Mouse (Mus musculus) limb, embryonic 12.5 days (tissue): ENCODE data around the gene Vmn1r223. TPM values are rescaled to one million over a fixed set of nuclear protein-coding genes. Genes with fewer than 3 reads are reported as not detected.
"Not testable (repeated sequence)": the region's sequence is repeated elsewhere in the genome, so short reads cannot be mapped to it uniquely, and the experiment has no call there.

Source experiments
- ATAC-seq: fragments of 200-750 bp; cut with Nextera tagmentation; 2 replicates; pipeline ENCODE4 v1.8.0; 2017; ENCODE audit warnings: low read depth, moderate TSS enrichment; ENCODE audit not compliant: insufficient number of reproducible peaks, insufficient read depth, low FRiP score, low TSS enrichment
- H3K27ac ChIP-seq: fragments of 300-500 bp; sonication (generic); 2 replicates; pipeline ENCODE4 v1.5.1; 2016; ENCODE audit warnings: mild to moderate bottlenecking, moderate library complexity
- H3K27me3 ChIP-seq: fragments of 300-500 bp; sonication (generic); 2 replicates; pipeline ENCODE4 v1.6.1; 2016; ENCODE audit warnings: mild to moderate bottlenecking, moderate library complexity
- H3K36me3 ChIP-seq: fragments of 300-500 bp; sonication (generic); 2 replicates; pipeline ENCODE4 v1.6.1; 2016; ENCODE audit warnings: mild to moderate bottlenecking, moderate library complexity
- H3K4me1 ChIP-seq: fragments of 300-500 bp; sonication (generic); replicated peaks from 2 replicates; pipeline ENCODE4 v1.6.1; 2016
- H3K4me2 ChIP-seq: fragments of 300-500 bp; sonication (generic); 2 replicates; pipeline ENCODE4 v1.6.1; 2016; ENCODE audit warnings: mild to moderate bottlenecking, moderate library complexity
- H3K4me3 ChIP-seq: fragments of 300-500 bp; sonication (generic); replicated peaks from 2 replicates; pipeline ENCODE4 v1.5.1; 2016; ENCODE audit warnings: mild to moderate bottlenecking
- H3K9ac ChIP-seq: fragments of 300-500 bp; sonication (generic); replicated peaks from 2 replicates; pipeline ENCODE4 v1.6.1; 2016; ENCODE audit warnings: mild to moderate bottlenecking, moderate library complexity
- H3K9me3 ChIP-seq: fragments of 300-500 bp; sonication (generic); 2 replicates; pipeline ENCODE4 v1.6.1; 2016; ENCODE audit warnings: mild to moderate bottlenecking, moderate library complexity
- WGBS: fragments of 180-500 bp; shearing (Covaris S2); methylation state at CpG from one replicate; pipeline ENCODE4 v1.1.7; 2016; 5-methylcytosine and 5-hydroxymethylcytosine counted together
- polyA plus RNA-seq: library from polyadenylated mRNA; unstranded; fragments of >200 nt; fragmentation: Nextera tagmentation; extraction: Ambion mirVana; gene quantifications from 2 replicates; pipeline ENCODE4 v1.2.1, GENCODE M21; 2016

Gene Vmn1r223
- not detected in 2 replicates for polyA plus RNA-seq

DNA sequence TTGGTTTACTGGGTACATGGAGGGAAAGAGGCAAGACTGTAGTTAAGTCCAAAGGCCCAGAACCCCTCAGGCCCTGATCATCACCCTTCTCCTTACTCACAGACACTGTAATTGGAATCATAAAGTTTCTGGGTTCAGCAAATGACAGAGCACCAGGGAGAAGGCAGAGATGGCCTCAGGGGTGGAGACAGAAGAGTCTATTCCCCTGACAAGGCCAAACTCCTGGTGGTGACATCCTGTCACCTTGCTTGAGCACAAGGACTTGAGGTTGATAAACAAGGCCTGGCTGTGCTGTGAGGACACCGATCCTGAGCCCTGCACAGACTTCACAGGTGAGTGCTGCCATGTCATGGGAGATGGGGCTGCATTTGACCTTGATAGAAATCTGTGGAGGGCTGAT lies at the start of gene Vmn1r223:
TSS of gene Vmn1r223 (plus strand) at position 301 of the 400 bp plus-strand sequence.
- not testable (repeated sequence) for H3K27me3 ChIP-seq, H3K36me3 ChIP-seq, H3K4me3 ChIP-seq, ATAC-seq, H3K9ac ChIP-seq, H3K4me1 ChIP-seq, H3K9me3 ChIP-seq, H3K27ac ChIP-seq, H3K4me2 ChIP-seq
- WGBS = 85% methylated on average over 1 of the region's 1 CpGs

GRCm38 (mm10) chr13:23203885-23204284 lies 43.0 kb upstream of the Vmn1r223 start:
- H3K27ac ChIP-seq, H3K9ac ChIP-seq, H3K4me1 ChIP-seq, H3K27me3 ChIP-seq, H3K4me2 ChIP-seq, ATAC-seq, H3K9me3 ChIP-seq, H3K4me3 ChIP-seq, H3K36me3 ChIP-seq: not testable (repeated sequence)
- 64% methylated on average over 1 of the region's 1 CpGs for WGBS

DNA sequence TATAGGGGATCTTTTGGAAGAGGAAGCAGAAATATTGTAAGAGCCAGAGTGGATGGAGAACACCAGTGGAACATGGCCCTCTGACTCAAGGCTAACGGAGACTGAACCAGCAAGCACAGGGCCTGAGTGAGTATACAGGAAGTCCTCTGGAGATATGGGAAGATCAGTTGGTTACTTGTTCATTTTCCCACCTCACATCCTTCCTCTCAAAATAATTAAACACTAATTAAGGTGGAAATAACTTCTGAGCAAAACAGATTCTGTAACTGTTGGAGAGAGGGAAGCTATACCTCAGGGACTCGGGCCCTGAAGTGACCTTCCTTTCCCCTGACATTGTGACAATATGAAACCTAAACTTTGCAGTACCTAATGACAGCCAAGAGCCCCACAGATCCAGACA lies 33.1 kb upstream of the Vmn1r223 start, which contains the start of gene Vmn1r221:
TSS of gene Vmn1r221 (plus strand) at position 301 of the 400 bp plus-strand sequence.
- H3K4me2 ChIP-seq, H3K9me3 ChIP-seq, H3K36me3 ChIP-seq, H3K27ac ChIP-seq, ATAC-seq, H3K27me3 ChIP-seq, H3K9ac ChIP-seq, H3K4me3 ChIP-seq, H3K4me1 ChIP-seq: not testable (repeated sequence)
- 81% methylated on average over 2 of the region's 2 CpGs for WGBS

DNA sequence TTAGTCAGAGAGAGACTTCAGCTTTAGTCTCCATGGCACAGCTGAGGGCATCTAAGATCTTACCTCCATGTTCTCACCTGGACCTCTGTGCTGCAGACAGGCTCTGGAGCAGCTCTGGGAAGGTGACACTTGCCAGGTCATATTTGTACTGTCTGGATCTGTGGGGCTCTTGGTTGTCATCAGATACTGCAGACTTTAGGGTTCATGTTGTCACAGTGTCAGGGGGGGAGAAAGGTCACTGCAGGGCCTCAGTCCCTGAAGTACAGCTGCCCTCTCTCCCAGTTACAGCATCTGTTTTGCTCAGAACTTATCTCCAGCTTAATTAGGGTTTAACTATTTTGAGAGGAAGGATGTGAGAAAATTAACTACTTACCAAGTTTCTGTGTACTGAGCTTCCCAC lies 11.1 kb upstream of the Vmn1r223 start, which contains the start of gene Vmn1r222:
TSS of gene Vmn1r222 (minus strand) at position 101 of the 400 bp plus-strand sequence.
- H3K4me3 ChIP-seq, H3K36me3 ChIP-seq, H3K9me3 ChIP-seq, H3K4me2 ChIP-seq, H3K9ac ChIP-seq, H3K27ac ChIP-seq, H3K4me1 ChIP-seq, ATAC-seq, H3K27me3 ChIP-seq: not testable (repeated sequence)

DNA sequence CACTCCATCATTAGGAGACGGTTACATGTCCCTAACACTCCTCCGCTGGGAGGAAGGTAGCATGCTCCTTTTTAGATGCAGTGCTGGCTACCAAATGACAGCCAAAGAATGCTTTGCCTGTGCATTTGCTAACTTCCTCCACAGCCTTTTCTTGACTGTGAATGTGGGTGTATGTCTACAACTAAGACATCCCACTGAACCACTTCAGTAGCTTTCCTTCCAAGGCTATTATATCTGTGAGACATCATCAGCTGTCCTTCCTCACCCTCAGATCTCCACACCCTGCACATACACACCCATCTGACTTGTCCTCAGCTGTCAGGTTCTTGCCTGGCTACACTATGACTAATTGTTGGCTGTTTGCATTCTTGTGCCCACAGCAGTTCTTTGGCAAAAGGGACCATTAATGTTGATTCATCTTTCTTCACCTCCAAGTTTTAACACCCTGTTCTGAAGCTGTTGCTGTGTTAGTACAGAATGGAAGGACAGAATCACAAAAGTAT lies 11.7 kb downstream of the Vmn1r223 start:
- Histone ChIP-seq H3K27me3 (no peaks in the 10 kb centered on the region), H3K4me2 (no peak overlapping the region), H3K27ac (no peak overlapping the region), H3K4me1 (no peaks in the 10 kb centered on the region), H3K36me3 (no peaks in the 10 kb centered on the region), H3K9ac (no peak overlapping the region), H3K9me3 (0 out of 2 replicates have a peak, but pooled peaks cover 2% of the 10 kb centered on the region), H3K4me3 (no peak overlapping the region)
- 88% methylated on average over 2 of the region's 2 CpGs for WGBS
- ATAC-seq = no peak

DNA sequence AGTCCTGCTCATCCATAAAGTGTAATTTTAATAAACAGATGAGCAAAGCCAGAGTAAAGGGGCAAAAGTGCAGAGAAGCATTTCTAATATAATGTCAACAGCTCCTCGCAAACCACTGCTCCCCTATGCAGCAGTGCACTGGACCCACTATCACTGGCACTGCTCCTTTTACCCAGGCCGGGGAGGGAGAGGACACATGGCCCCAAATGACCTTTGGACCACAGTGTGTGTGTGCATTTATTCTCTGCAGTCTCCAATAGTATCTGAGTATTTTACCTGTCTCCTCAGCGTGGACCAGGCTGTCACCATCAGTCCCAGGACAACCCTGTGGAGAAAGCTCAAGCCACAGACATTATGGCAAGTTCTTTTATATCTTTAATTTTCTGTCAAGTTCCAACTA lies 21.7 kb downstream of the Vmn1r223 start:
- H3K4me1 ChIP-seq, H3K4me3 ChIP-seq, H3K9ac ChIP-seq, H3K9me3 ChIP-seq, H3K36me3 ChIP-seq, H3K27ac ChIP-seq, H3K4me2 ChIP-seq, ATAC-seq: not testable (repeated sequence)
- 85% methylated on average over 3 of the region's 3 CpGs for WGBS
- peaks cover 11% of the 10 kb centered on the region for H3K27me3 ChIP-seq

- 49% methylated on average over 4 of the region's 4 CpGs for WGBS
- ATAC-seq = peak; percentile 66; the same call in 1 of the 2 replicates
Measured at GRCm38 (mm10) chr13:23269127-23269526, 22.2 kb downstream of the Vmn1r223 start.

GRCm38 (mm10) chr13:23269681-23270080 lies 22.7 kb downstream of the Vmn1r223 start:
- Histone ChIP-seq H3K4me2 (peak overlapping the region; percentile 53), H3K4me3 (peak overlapping the region; percentile 33), H3K9ac (no peak overlapping the region), H3K27ac (no peak overlapping the region), H3K9me3 (no peaks in the 10 kb centered on the region), H3K36me3 (no peaks in the 10 kb centered on the region), H3K27me3 (peaks cover 11% of the 10 kb centered on the region), H3K4me1 (peaks cover 9% of the 10 kb centered on the region; the same call in 1 of the 2 replicates)
- no peak for ATAC-seq
- 27% methylated on average over 11 of the region's 11 CpGs for WGBS

More at GRCm38 (mm10) chr13:23269127-23269526, 22.2 kb downstream of the Vmn1r223 start:
- H3K27me3 ChIP-seq = peaks cover 11% of the 10 kb centered on the region
- not testable (repeated sequence) for H3K4me1 ChIP-seq, H3K9me3 ChIP-seq, H3K4me3 ChIP-seq, H3K4me2 ChIP-seq, H3K36me3 ChIP-seq, H3K9ac ChIP-seq, H3K27ac ChIP-seq

DNA sequence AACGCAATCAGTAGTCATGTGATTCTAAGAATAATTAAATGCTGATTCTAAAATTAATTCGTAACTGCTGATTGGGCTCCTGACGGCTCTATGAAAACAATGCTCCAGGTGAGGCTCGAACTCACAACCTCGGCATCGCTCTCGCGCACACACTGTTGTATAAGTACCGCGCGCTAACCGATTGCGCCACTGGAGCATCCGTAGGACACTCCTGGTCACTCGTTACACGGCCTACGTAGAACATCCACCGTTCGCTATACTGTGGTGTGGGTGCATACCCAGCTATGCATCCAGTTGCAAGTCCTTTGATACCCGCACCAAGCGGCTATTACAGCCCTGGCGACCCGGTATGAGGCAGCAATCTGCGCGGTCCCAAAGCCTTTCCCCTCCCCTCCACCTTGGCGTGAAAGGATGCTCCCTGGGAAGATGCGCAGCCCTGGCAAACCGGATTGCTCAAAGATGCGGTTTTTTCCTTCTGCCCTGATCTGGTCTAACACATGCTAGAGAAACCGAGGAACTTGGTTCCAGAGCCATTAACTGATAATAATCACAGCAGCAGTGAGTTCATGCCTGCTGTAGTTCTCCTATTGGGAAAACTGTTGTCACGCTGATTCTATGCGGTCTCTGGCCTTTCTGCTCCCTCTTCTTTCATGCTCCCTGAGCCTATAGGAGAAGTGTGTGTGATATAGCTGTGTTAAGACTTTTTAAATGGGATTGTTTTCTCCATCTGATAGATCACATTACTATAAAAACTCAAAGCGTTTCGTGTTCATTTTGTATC lies 23.6 kb downstream of the Vmn1r223 start:
- no peak overlapping the region for H3K9ac ChIP-seq
- H3K27me3 ChIP-seq = peaks cover 11% of the 10 kb centered on the region
- no peaks in the 10 kb centered on the region for H3K36me3 ChIP-seq
- H3K4me2 ChIP-seq = peak overlapping the region; percentile 53
- H3K27ac ChIP-seq = no peak overlapping the region
- H3K4me1 ChIP-seq = peaks cover 9% of the 10 kb centered on the region; the same call in 1 of the 2 replicates
- no peaks in the 10 kb centered on the region for H3K9me3 ChIP-seq
- peak overlapping the region; percentile 33 for H3K4me3 ChIP-seq
- ATAC-seq = no peak
- WGBS = 3% methylated on average over 34 of the region's 34 CpGs

DNA sequence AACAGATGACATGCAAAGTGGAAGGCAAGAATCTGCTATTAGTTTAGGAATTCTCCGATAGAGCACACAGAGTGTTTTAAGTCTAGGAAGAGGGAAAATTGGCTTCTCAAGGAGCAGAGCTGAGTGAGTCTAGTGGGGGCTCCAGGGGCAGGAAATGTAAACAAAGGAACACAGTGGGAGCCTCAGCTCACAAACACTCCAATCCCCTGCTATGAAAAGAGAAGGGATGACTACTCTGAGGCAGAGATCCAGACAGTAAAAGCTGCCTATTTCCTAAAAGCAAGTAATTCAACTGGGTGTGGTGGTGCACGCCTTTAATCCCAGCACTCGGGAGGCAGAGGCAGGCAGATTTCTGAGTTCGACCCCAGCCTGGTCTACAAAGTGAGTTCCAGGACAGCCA lies 32.6 kb downstream of the Vmn1r223 start:
- H3K4me3 ChIP-seq = no peak overlapping the region
- H3K27me3 ChIP-seq = 0 out of 2 replicates have a peak, but pooled peaks cover 3% of the 10 kb centered on the region
- H3K9me3 ChIP-seq = no peaks in the 10 kb centered on the region
- no peak overlapping the region for H3K9ac ChIP-seq
- H3K4me2 ChIP-seq = no peak overlapping the region
- no peaks in the 10 kb centered on the region for H3K36me3 ChIP-seq
- 87% methylated on average over 4 of the region's 4 CpGs for WGBS
- H3K4me1 ChIP-seq = no peaks in the 10 kb centered on the region
- no peak overlapping the region for H3K27ac ChIP-seq
- ATAC-seq = no peak

- no peaks in the 10 kb centered on the region for H3K9me3 ChIP-seq
- ATAC-seq = no peak
Measured at GRCm38 (mm10) chr13:23279992-23280391, 33.1 kb downstream of the Vmn1r223 start.

More at GRCm38 (mm10) chr13:23279992-23280391, 33.1 kb downstream of the Vmn1r223 start:
- Histone ChIP-seq H3K27ac (no peak overlapping the region), H3K4me3 (no peak overlapping the region), H3K27me3 (peaks cover 6% of the 10 kb centered on the region), H3K4me2 (no peak overlapping the region), H3K9ac (no peak overlapping the region), H3K36me3 (no peaks in the 10 kb centered on the region), H3K4me1 (no peaks in the 10 kb centered on the region)
- 86% methylated on average over 3 of the region's 3 CpGs for WGBS
